Mouse (Mus musculus): ENCODE results near the gene Ltbp1. TPM values are rescaled to one million over a fixed set of nuclear protein-coding genes. Genes with fewer than 3 reads are reported as not detected.

The Ltbp1 gene
- total and polyA plus RNA-seq, 3 experiments: 12.7 to 15.1 (median 13.0) TPM

- DNase-seq: no peak
Observed at GRCm38 (mm10) chr17:75067314-75067713, 61.9 kb downstream of the Ltbp1 start.

DNA sequence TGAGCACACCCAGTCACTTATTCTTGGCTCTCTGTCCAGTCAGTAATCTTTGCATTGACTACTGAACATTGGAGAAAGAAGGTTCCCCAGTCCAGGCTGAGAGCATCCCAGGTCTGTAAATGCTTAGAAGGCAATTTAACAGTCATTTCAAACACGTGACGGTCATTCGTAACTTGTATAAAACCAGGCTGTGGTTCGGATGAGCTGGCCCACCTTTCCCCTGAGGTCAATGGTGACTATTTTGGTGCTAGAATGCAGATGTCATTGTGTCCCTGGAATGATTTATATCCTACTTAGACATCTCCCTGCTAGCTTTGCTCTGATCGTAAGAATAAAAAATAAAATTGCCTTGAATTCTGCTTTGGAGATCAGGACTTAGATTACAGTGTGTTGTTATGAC lies 63.9 kb downstream of the Ltbp1 start:
- DNase-seq: peak; percentile 32

DNA sequence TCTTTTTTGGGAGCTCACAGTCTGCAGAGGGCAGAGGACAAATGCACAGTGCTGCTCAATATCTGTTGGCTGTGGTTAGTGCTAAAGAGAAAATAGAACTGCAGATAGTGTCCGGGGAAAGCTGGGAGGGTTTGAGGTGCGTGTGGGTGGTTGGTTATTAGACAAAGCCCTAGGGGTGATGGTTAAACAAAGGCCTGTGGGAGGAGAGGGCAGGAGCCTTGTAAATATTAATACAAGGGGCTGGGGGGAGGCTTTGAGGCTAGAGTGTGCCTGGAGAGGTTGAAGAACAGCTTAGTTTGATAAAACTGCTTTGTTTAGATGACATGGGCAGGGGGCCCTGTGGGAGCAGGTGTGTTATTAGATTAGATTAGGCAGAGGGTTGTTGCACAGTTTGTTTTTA lies 65.8 kb downstream of the Ltbp1 start:
- DNase-seq: no peak

GRCm38 (mm10) chr17:75071749-75072148 lies 66.4 kb downstream of the Ltbp1 start:
- no peak for DNase-seq

GRCm38 (mm10) chr17:75073887-75074286 lies 68.5 kb downstream of the Ltbp1 start:
- peak; percentile 22 for DNase-seq

- DNase-seq: no peak
Observed at GRCm38 (mm10) chr17:75074978-75075699, 69.8 kb downstream of the Ltbp1 start.

DNA sequence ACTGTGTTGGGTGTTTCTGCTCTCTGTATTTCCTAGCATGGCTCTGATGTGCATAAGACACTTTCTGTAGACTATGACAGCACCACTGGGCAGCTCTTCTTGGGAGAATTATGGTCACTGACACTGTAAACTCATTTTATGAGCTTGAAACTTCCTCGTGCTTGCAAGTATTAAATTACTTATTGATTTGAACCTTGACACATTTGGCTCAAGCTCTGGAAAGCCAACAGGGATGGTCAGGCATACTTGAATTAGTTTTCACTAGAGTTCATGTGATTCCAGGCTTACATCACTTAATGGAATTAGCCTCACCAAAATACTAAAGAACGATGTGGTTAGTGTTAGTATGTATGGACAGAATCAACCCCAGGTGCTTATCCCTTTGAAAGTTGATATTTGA lies 76.0 kb downstream of the Ltbp1 start:
- no peak for DNase-seq

DNA sequence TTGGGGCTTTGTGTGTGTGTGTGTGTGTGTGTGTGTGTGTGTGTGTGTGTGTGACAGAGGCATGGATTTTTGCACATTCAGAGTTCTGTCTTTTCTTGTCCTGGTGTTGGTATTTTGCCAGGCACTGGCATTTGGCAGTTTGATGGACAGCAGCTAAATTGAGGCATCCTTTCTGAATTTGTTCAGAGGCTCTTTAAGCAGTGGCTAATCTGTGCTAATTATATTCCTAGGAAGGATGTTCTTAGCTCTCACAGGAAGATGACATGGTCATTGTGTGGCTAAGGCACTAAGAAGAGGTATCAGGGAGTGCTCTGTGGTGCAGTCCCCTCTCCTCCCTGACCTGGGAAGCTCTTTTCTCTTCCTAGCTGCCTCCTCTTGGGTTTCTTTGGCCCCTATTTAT lies 77.1 kb downstream of the Ltbp1 start:
- DNase-seq: no peak

GRCm38 (mm10) chr17:75087296-75087941 lies 82.1 kb downstream of the Ltbp1 start:
- peak; percentile 27 for DNase-seq

- DNase-seq: no peak
Observed at GRCm38 (mm10) chr17:75088232-75088631, 82.9 kb downstream of the Ltbp1 start.

GRCm38 (mm10) chr17:75088727-75089126 lies 83.4 kb downstream of the Ltbp1 start:
- peak; percentile 33 for DNase-seq

DNA sequence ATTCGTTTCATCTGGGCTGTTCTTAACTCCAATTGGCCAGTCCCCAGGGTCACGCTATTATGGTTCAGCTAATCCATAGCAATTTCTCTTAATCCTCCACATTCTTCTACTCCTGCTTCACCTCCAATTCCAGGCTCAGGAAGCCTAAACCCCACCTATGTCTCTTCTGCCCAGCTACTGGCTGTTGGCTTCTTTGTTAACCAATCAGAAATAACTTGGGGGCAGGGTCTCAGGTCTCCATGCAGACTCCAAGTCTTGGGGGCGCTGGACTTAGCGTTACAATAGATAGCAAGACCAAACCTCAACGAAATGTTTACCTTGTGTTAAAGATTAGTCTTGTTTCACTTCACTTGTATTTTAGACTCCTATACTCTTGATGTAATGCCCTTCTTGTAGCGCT lies 85.2 kb downstream of the Ltbp1 start:
- no peak for DNase-seq

GRCm38 (mm10) chr17:75093563-75093962 lies 88.2 kb downstream of the Ltbp1 start:
- DNase-seq: no peak

DNA sequence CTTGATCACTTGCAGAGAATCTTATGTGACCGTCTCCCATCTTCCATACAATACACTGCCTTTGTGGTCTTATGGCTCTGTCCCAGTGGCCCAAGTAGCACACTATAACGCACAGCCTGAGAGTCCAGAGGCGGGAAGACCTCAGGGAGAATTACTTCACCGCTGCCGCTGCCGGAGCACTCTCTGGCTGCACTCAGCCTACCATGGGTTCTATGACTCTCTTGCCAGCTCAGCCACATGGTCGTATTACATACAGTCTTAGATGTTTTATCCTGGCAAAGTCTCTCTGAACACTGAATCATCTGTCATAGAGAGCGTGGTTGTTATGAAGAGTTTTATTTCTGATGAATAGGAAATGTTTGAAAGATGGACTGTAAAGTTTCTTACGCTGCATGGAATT lies 89.2 kb downstream of the Ltbp1 start:
- DNase-seq: no peak

DNA sequence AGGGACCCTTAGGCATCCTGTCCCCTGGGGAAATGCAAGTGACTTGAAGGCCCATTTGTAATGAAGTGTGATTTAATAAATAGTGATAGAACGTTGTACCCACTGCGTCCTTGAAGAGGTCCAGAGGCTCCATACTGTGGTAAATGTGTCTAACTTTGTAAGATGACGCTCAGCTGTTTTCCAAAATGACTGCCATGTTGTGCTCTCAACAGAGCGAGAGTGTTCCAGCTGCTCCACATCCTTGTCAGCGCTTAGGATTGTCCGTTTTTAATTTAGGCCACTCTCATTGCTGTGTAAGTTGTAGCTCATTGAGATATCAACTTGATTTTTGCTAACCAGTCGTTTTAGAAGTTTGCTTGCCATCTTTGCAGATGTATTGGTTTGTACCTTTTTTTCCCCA lies 91.4 kb downstream of the Ltbp1 start:
- no peak for DNase-seq

DNA sequence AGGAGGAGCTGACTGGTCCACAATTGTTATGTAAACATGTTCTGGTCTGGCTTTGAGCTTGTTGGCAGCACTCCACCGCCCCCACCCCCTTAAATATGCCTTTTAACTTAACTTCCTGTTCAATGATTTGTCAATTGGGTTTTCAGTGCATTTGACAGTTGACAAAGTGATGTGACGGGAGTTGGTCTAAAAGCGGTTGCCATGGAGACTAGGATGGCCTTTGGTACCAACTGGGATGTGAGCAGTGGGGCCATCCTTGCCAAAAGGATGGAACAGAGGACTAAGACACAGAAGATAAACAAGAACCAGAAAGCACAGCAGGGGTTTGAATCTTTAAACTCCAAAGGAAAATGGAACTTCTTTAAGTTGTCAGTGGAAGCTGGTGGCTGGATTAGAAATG lies 92.0 kb downstream of the Ltbp1 start:
- DNase-seq: no peak

GRCm38 (mm10) chr17:75101215-75101614 lies 95.8 kb downstream of the Ltbp1 start:
- DNase-seq: no peak

DNA sequence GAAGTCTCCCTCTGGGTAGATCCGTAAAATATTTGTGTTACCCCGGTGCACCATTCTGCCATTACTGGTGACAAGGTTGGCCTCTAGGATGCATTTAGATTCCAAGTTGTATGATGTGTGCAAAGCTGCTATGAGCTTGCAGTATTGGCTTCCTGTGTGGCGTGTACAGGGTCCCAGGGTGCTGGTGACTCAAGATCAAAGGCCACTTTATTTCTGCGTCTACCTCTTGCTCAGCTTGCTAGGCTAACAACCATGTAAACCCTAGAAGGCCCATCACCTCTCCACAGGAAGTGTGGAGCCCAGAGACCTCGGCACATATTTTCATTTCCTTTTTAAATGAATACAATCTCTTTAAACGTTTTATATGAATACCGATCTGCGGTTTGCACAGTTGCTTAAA lies 96.6 kb downstream of the Ltbp1 start:
- DNase-seq: no peak

DNA sequence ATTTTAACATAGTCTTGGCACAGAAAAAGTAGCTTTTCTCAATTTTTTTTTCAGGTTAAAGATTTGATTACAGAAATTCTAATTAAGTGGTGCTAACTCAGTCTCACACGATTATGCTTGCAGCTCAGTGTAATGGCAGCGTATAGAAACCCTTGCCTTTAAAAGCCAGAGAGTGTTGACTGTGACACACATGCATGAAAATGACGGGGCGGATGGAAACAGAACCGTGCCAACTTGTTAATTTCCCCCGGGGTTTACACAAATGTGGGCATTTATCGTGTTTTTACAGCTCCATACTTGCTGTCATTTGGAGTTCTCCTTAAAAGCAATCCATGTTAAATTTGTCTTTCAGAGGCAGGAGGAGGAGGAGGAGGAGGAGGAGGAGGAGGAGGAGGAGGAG lies 102.0 kb downstream of the Ltbp1 start:
- DNase-seq: no peak

GRCm38 (mm10) chr17:75107879-75108278 lies 102.5 kb downstream of the Ltbp1 start:
- DNase-seq: no peak

DNA sequence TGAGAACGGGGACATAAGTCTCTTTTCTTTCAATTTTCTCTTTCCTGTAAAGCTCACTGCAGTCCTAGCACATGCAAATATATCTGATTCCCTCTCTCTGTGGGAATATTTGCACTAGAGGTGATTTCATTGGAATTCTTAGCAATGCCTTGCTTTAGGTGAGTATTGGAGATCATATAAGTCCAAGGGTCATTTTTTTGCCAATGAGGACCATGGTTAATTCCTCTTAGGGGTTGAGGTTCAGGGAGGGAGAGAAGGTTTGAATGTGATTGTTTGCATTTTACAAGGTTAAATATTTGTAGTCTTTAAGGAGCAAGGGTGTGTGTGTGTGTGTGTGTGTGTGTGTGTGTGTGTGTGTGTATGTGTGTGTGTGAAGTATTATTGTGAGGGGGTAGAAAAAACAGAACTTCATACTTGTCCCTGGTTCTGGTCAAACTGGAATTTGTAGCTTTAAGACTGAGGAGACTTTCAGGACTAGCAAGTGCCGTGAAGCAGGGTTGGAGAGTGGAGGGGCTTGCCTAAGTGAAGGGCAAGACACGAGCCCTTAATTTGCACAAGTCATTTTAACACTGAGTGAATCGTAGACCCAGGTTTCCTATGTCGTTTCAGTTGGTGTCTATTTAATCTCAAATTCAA lies 103.8 kb downstream of the Ltbp1 start:
- no peak for DNase-seq

DNA sequence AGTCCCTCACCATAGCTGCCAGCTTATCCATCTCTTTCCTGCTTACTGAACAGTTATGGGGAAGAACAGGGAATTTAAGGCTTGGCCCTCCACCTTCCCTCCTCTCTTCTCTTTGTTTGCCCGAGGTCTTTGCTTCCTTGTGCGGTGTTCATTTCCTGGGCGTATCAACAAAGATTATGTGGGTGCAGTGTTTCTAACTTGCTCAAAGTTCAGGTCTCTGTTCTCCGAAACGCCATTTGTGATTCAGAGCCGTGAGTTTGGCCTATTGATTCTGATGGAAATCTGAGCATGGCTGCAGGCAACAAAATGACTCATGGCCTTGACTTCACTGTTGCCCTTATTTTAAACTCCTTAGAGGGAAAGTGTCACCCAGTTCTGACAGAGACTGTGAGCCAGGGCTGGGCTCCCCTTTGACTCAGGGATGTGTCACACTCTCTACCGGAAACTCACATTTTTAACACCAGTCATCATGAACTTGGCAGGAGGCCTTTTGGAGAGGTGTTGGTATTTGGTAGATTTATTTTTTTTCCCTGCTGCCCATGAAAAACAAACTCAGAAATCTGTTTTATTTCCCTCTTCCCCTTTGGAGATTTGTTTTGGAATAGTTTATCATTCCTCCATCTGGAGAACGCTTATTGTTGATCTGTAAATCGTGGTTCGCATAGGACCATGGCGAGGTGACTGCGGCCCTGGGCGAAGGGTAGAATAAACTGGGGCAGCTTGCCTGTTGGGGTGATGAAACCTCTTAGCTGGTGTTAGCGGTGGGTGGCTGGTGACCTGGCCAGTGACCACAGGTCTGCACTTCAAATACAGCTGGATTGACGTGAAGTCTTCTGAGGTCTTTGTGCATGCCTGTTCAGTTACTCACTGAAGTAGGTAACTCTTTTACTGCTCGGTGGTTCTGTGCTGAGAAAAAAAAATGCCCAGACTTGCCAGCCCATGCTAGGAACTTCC lies 105.2 kb downstream of the Ltbp1 start:
- DNase-seq: peak; percentile 78

Data from adrenal gland, adult 2 months (tissue).